Mouse (Mus musculus) C3H10T1/2 (cell line): ENCODE data around the gene Kcnh1. TPM values are rescaled to one million over a fixed set of nuclear protein-coding genes. Genes with fewer than 3 reads are reported as not detected.

ENCODE experiments used
- polyA plus RNA-seq, 2 experiments: library from polyadenylated mRNA; unstranded; fragments of >200 nt; fragmentation: generic; extraction: Trizol; gene quantifications; one replicate each; pipeline ENCODE4 v1.2.1; 2012; ENCODE audit warnings: missing spikeins in 2 of 2

Kcnh1 gene
- not detected for polyA plus RNA-seq

DNA sequence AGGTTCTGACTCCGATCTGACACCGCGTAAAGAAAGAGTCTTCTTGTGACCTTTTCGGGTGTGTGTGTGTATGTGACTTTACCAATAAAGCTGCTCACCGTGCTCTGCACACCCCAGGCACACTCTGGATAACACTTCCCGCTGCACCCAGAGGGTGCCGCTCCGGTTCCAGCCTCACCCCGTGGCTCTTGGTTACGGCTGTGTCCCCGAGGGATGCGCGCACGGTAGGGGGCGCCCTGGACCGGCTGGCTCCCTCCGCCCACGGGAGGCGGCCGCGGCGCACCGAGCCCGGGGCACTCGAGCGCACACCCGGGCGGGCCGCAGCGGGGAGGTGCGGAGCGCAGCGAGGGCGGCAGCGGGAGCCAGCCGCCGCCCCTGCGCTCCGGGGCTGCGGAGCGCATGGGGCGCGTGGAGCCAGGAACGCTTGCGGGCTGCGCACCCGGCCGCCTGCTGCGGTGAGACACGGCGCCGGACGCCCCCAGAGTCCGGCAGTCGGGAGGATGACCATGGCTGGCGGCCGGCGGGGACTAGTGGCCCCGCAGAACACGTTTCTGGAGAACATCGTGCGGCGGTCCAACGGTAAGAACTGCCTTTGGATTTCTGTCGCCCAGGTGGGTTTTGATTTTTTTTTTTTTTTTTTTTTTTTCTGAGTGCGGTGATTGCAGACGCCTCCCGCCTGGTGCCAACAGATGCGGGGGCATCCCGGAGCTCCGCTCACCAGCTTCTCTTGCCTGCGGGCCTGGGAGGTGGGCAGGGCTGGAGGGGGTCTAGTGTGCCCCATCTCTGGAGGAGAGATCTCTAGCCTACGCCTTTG, at the start of gene Kcnh1:
TSS of gene Kcnh1 (plus strand) at position 267 of the 814 bp plus-strand sequence.

Other genes with a start within 250 kb of the Kcnh1 start
- gene Rd3, start 213.4 kb upstream of the Kcnh1 start, polyA plus RNA-seq = under 1 TPM in 1 of 2 experiments, not detected in 1; 0.04 TPM
- gene Traf5, start 98.2 kb upstream of the Kcnh1 start, polyA plus RNA-seq = 10 to 100 TPM in 1 of 2 experiments, 1 to 10 TPM in 1; 4.6 to 22.2 TPM
- gene Rcor3, start 52.7 kb upstream of the Kcnh1 start, polyA plus RNA-seq = 1 to 10 TPM in 1 of 2 experiments, under 1 TPM in 1; 0.81 to 6.9 TPM